Mouse (Mus musculus): ENCODE results near the gene Skor1.

GRCm38 (mm10) chr9:63165070-63165469, 16.3 kb upstream of the Skor1 start:
- TF ChIP-seq CHD2 (IDR thresholded peaks at IDR 0.05; ENCODE audit: low read depth, low read length) (no peak), MAFK (IDR thresholded peaks at IDR 0.05; ENCODE audit: insufficient read depth, low read depth, low read length) (no peak), ZC3H11A (IDR thresholded peaks at IDR 0.05; ENCODE audit: borderline replicate concordance, low read depth, low read length) (no peak), ZNF384 (IDR thresholded peaks at IDR 0.05; ENCODE audit: low read depth, low read length) (no peak), HCFC1 (IDR thresholded peaks at IDR 0.05; ENCODE audit: borderline replicate concordance, insufficient read depth, low read length) (no peak)
